Mouse (Mus musculus) left cerebral cortex, adult 8-10 months (tissue): ENCODE measurements around the gene Cnpy1. TPM values are rescaled to one million over a fixed set of nuclear protein-coding genes. Genes with fewer than 3 reads are reported as not detected.

Experiments used
- DNase-seq, 2 experiments: peaks; one replicate each; pipeline ENCODE4 v3.0.0; 2022; ENCODE audit warnings: low spot score in 2 of 2
- total RNA-seq, 4 experiments: library from RNA; stranded (reverse); gene quantifications; 2 replicates each; pipeline ENCODE4 v1.2.4; 2022

Gene Cnpy1
- total RNA-seq, 4 experiments from 2014 or later: 0.17 TPM; not detected in 3

- peak in 1 of 2 experiments; percentile 44 for DNase-seq
Observed at GRCm38 (mm10) chr5:28241423-28241822, 4.2 kb downstream of the Cnpy1 start.

DNA sequence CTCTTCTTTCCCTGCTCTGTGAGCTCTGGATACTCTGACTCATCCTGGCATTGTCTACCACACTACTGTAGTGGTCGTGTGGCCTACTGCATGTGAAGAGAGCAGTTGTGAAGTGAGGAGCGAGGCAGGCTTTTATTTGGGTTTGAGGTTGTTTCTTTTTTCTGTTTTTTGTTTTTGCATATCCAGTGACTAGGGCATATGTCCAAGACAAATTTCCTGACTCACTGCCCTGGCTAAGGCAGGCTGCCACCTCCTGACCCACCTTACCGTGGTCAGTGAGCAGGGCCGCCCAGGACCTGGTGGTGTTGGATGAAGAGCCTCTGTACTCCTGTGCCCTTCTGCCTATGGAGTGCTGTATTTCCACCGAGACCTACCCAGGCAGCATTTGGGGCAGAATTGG, 5.8 kb downstream of the Cnpy1 start:
- DNase-seq: no peak

DNA sequence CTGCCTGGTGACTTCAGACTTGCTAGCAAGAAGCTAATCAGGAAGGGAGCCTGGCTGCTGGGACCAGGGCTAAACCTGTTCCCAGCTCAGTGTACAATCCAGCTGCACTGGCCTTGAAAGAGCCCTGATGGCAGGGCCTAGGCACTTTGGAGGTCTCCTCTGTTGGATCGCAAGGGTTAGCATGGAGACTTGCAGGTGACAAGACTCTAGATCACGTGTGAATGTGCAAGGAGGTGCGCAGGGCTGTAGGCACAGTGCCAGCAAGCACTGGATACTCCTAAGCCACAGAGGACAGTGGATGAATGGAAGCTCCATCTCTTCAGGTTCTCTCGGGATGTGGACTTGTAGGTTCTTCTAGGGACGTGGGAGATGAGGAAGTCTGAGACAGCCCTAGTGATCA, 6.7 kb downstream of the Cnpy1 start:
- no peak for DNase-seq

DNA sequence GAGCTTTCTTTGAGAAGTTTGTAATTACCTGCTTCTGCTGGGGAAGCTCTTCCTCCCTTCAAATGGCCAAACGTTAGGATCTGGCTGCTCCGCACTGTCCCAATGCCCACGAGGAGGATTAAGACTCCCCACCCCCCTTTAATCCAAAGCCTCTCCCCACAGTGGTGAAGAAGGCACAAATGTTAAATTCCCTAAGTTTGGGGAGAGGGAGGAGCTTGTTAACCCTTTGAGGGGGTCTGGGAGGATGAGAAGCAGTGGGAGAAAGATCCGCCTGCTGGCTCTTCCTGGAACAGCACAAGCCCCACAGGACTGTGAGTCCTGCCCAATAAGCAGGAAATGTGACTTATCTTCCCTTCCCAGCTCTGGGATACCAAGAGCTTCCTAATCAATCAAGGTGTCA, 7.5 kb downstream of the Cnpy1 start:
- no peak for DNase-seq

DNA sequence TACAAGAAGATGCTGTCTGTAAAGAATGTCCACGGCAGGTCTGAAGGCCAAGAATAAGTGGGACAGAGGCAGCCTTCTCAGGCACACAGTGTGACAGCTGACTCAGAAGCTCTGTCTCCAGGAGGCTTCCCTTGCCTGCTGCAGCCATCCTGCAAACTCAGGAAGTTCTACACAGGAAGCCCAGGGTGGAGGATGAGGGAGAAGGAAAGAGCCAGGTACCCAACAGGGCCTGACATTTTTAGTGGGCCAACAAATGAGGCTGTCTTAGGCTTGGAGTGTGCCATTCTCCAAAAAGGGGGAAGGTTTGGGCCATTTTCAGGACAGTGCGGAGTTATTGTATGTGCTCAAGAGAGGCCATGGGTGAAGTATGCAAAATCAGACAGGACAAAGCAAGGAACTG, 7.9 kb downstream of the Cnpy1 start:
- DNase-seq: no peak

GRCm38 (mm10) chr5:28237055-28237454, 8.6 kb downstream of the Cnpy1 start:
- no peak for DNase-seq

- DNase-seq: no peak
Observed at GRCm38 (mm10) chr5:28236098-28236497, 9.5 kb downstream of the Cnpy1 start.

GRCm38 (mm10) chr5:28232101-28232500, 13.5 kb downstream of the Cnpy1 start:
- DNase-seq: no peak

- no peak for DNase-seq
Observed at GRCm38 (mm10) chr5:28219596-28219995, 26.0 kb downstream of the Cnpy1 start.

- DNase-seq: no peak
Observed at GRCm38 (mm10) chr5:28213441-28213840, 32.2 kb downstream of the Cnpy1 start.

DNA sequence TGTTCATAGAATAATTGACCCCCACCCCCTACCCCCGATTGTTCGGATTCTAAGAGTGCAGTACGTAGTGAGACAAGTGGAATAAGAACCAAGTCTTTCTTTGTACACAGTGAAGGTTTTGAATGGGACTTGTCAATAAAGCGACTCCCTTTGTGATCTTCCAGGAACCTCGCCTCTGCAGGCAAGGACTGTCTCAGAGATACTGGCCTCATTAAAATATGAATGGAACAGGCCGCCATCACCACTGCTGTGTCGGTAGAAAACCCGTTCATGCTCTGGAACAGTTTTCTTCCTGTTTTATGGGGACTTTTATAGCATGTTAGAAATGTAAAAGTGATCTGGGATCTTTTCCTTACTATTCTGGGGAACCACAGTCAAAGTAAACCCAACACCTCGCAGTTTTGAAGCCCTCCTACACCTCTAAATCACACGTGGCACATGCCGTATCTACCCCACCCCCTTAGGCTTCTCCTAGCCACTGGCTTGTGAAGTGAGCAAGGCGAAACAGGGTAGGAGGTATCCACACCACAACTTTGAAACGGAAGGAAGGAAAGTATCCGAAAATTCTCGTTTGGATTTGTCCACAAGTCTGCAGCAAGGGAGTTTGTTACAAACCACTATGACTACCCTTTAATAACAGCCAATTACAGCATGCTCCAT, 33.8 kb downstream of the Cnpy1 start:
- DNase-seq: no peak

DNA sequence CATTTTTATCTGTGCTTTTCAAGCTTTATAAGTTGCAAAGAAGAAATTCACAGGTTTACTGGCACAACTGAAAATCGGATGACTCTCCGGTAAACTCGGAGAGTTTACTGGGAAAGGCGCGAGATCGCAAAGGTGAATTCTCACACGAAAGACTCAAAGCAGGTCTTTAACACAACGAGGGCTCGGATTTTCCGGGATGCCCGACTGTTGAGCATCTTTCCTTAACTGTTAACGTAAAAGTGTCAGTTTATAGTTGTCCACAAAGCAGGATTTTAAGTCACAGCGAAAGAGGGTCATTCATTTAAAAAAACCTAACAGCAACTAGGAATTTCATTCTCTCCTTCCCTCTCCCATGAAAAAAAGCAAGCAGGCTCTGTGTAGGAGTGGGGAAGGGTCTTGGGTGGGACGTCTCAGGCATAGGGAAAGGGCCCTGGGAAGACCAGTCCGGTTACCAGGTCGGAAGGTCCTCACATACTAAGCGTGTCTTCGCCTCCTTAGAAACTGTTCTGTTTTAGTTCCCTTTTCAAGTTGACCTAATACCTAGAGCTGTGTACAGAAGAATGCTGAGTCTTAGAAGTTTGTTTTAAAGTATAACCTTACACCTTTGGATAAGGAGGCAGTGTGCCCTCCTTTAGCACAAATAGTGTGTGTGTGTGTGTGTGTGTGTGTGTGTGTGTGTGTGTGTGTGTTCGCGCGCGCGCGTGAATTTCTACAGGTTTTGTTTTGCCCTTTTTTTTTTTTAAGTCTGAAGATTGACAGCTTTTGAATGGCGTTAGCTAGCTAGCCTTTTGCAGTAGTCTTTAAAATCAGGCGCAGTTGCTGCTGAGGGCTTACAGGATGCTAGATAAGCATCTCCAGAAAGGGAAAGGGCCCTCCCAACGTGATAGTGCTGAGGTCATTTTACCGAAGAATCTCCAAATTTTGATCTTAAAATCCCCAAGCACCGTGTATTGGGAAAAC, 34.7 kb downstream of the Cnpy1 start:
- DNase-seq: no peak

- no peak for DNase-seq
Observed at GRCm38 (mm10) chr5:28209549-28210431, 35.8 kb downstream of the Cnpy1 start.

DNA sequence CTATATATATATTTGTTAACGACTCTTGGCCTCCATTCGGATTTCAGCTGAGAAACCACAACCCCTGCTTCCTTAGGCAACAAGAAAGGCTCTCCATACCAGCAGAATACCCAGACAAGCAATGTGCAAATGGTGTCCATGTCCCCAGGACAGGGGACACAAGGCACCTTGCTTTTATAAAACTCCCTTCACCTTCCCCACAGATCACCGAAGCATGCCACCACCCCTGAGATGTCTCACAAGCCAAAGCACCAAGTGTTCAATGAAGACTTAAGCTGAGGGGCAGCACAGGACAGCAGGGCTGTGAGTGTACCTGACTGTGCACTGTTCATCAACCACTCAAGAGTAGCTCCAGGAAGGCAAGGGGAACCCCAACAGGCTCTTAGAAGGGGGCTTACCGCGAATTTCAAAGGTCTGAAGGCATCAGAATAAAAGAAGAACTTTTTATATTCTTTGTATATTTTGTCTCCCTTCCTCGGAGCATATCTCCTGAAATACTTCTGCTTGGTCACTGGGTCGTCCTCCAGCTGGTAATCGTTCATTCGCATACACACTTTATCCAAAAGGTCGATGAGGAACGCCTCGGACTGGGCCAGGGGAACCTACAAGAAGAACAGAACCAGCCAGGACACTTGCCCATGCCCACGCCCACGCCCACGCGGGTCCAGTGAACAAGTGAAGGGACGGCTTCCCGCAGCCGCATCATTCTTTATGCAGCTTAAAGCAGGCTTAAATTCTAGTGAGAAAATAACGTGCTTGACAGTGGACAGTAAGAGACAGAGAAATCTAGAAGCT, 36.7 kb downstream of the Cnpy1 start:
- no peak for DNase-seq

DNA sequence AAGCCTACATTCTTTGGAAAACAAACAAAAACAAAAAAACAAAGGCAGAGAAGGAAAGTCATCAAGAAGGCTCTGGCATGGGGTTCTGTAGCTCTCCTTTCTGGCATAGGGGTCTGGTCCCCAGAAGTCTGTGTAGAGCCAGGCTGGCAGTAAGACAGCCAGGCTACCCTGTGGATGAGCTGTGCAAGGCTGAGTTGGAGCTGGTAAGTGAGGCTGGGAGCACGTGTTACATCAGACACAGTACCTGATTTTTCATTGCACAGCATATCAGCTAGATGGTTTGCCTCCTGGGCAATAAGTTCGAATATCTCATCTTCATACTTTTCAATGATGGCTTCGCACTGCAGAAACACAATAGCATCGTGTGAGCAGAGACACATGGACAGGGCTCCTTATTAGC, 38.6 kb downstream of the Cnpy1 start:
- no peak for DNase-seq

DNA sequence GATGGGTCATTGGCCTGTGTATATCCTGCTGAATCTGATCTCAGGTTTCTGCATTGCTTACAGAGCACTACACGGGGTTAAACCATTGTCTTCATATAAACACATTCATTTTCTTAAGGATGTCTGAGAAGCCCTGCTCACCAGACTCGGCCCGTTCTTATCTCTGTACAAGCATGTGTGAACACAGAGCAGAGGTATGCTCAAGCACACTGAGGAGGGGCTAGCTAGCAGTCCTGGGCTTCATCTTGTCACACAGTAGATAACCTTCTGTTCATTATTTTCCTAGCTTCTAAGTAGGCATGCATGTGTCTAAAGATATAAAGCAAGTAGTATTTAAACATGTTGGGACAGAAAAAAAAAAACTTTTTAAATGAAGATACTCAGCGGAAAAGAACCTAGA, 39.2 kb downstream of the Cnpy1 start:
- DNase-seq: no peak

- DNase-seq: no peak
Observed at GRCm38 (mm10) chr5:28204678-28205077, 40.9 kb downstream of the Cnpy1 start.

DNA sequence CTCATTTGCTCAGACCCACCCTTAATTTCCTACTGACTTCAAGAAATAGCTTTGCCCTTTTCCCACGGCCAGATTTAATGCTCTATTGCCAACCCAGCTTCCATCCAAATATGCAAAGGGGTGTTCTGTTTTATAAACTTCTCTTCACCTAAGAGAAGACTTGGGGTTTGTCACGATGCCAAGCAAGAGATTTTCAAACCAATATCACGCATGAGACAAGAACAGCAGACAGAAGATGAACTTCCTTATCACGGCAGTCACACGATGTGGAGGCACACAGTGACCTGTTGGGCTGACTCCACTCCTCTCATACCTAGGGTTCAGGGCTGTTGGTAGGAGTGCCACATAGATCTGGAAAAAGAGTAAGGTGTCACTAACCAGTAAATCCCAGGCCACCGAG, 42.5 kb downstream of the Cnpy1 start:
- DNase-seq: no peak

GRCm38 (mm10) chr5:28199089-28199873, 46.3 kb downstream of the Cnpy1 start:
- DNase-seq: no peak

- DNase-seq: no peak
Observed at GRCm38 (mm10) chr5:28195473-28195872, 50.1 kb downstream of the Cnpy1 start.
